Mouse (Mus musculus): ENCODE results near the gene Rad23a.
A peak's percentile ranks its signal among the peaks of the same experiment; 100 is the strongest.

Rad23a gene

GRCm38 (mm10) chr8:84840248-84840999 is at the start of gene Rad23a:
Rad23a (minus strand) TSS chr8:84840665.
- peak; percentile 93 for ATAC-seq (ENCODE audit: low TSS enrichment)

DNA sequence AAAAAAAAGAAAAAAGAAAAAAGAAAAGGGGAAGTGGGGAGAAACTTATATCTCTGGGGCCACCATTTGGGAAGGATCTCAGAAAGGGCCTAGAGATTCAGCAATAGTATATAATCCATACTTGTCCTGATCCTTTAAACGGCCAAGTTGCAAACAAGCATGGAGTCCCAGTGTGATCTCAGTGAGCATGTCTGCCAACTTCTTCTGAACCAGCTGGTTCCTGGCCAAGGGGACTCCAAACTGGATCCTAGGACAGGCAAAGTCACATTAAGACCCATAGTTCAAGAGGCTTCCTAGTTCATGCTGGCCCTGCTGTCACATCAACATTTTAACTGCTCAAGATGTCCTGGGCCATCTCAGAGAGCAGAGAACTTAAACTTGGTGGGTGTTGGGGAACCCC is 48.7 kb upstream of the Rad23a start:
- no peak for ATAC-seq (ENCODE audit: low TSS enrichment)

GRCm38 (mm10) chr8:84888280-84888679 is 47.8 kb upstream of the Rad23a start:
- ATAC-seq (ENCODE audit: low TSS enrichment): no peak

DNA sequence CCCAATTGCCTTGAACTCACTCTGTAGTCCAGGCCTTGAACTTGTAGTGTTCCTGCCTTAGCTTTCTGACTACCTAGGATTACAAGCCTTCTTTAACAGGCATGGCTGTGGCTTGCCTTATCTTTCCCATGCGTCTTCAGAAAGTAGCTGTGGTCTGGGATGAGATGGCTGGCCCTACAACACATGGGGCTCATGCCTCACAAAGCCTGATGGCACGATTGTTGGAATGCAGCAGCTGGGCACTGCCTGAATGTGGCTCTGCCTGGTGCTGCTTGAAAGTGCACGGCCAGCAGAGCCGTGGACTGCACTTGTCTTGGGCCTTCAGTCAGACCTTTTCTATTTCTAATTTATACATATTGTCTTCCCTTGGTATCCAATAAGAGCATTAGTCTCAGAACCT is 44.3 kb upstream of the Rad23a start:
- no peak for ATAC-seq (ENCODE audit: low TSS enrichment)

DNA sequence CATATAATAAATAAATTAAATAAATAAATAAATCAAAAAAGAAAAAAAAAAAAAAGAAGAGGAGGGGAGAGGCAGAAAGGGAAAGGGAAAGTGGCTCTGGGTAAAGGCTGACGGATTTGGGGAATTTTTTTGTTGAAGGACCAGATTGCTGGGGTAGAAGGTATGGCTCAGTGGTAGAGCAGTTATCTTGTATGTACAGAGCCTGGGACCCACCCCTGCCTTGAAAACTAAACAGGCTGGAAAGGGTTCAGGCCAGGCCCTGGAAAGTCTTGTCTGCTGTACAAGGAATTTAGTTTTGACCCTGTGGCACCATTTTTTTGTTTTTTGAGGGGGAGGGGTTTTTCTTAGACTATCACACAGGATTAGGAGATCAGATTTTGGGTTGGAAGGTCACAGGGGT is 38.5 kb upstream of the Rad23a start:
- ATAC-seq (ENCODE audit: low TSS enrichment): no peak

DNA sequence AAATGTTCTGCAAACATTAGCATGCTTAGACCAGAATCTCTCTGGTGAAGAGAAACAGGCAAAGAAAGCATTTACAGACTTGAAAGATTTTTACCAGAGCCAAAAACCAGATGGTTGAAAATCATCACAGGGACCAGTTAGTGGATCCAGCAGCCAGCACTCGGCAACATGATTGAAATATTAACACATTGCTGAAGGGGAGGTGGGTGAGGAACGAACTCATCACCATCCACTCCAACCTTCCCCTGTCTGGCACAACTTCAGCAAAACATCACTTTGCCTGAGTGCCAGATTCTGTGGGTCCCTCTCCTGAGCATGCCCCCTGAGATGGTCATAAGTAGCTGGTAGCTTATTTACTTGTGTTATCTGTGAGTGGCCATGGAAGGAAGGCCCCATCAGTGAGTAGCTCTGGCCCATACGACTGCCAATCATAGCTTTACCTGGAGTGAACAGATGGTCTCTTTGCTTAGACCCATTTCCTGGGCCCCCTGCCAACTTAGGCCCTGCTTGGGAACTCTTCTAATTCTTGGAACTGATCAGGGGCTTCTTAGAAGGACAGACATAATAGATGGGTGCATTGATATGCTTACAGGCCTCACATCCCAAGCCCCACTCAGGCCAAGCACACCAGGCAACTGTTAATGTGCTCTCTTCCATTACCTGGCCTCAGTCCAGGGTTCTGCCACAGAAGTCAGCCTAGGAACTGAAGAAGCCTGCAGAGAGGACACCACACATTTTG is 37.0 kb upstream of the Rad23a start:
- no peak for ATAC-seq (ENCODE audit: low TSS enrichment)

DNA sequence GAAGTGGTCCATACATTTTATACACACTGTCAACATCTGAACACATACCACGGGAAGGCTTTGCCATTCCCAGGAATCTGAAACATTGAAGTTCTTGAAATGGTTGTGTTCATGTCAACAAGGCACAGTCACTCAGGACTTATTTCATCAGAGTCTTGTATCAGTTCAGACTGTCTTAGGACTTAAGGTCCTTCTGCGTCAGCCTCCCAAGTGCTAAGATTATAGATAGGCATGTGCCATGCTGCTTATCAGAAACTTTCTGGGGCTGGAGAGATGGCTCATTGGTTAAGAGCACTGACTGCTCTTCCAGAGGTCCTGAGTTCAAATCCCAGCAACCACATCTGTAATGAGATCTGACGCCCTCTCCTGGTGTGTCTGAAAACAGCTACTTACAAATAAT is 33.9 kb upstream of the Rad23a start:
- no peak for ATAC-seq (ENCODE audit: low TSS enrichment)

DNA sequence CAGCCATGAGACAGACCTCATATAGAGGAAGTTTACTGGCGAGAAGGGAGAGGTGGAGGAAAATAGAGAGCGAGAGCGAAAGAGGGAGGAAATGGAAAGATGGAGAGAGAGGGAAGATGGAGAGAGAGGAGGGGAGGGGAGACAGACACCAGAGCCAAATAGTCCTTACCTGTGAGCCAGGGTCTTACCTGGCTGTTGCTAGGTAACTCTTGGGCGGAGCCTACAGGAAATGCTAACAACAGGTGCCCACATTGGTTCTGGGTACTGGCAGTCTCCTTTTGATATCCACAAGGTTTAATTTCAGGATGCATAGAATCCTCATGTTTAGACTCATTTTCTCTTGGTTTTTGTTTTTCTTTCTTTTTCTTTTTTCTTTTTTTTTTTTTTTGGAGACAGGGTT is 32.6 kb upstream of the Rad23a start:
- no peak for ATAC-seq (ENCODE audit: low TSS enrichment)

DNA sequence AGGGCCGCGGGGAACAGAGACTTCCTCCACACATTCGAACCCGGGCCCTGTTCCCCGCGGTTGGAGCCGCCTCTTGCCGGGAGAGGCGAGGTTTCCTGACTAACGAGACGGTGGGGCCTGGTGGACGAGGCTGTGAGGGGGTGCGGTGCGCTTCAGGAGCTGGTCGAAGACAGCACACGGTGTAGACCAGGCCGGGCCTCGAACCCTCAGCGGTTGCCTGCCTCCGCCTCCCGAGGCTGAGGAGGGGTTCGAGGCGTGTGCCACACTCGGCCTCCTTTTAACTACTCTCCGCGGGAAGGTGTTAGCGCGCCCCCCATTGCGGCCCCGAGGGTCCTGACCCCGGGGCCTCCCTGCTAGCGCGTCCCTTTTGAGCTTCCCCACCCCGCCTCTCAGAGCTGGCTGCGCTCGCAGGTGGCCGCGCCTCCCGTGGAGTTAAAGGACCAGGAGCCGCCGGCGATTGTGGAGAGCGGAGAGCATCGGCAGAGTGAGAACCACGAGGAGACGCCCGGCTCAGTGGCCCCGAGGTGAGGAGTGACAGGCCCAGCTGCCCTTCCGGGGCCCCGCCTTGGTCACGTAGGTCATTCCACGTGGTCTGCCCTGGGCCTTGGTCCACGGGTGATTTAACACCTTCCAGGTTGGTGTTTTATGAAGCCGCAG is 32.0 kb upstream of the Rad23a start:
- ATAC-seq (ENCODE audit: low TSS enrichment): no peak

GRCm38 (mm10) chr8:84871376-84872308 is 31.2 kb upstream of the Rad23a start, which contains the start of gene Syce2:
Syce2 (plus strand) TSS chr8:84872111.
- ATAC-seq (ENCODE audit: low TSS enrichment): 0 out of 2 replicates have a peak, but pooled peaks have one; percentile 22

DNA sequence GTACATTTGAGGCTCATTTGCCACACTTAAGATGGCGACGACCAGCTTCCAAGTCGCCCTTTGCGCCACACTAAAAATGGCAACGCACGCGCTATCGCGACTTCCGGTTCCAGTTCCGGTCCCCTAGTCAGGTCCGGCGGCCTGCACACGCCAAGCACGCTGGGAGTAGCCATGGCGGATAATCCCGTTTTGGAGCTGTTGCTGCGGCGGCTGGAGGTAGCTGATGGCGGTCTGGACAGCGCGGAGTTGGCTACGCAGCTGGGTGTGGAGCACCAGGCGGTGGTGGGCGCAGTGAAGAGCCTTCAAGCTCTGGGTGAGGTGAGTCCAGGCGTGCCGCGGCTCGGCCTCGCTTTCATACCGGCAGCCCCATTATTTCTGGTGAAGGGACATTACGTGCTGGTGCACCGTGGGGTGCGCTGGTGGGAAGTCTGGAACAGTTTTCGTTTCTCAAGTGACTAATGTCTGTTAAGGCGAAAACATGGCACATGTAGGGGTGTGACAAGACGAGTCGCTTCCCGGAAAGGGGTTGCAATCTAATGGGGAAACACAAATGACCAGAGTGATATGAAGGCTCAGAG is 16.5 kb upstream of the Rad23a start, which contains the start of gene Farsa:
Farsa (plus strand) TSS at position 126 of the 578 bp plus-strand sequence.
- peak; percentile 98 for ATAC-seq (ENCODE audit: low TSS enrichment)

DNA sequence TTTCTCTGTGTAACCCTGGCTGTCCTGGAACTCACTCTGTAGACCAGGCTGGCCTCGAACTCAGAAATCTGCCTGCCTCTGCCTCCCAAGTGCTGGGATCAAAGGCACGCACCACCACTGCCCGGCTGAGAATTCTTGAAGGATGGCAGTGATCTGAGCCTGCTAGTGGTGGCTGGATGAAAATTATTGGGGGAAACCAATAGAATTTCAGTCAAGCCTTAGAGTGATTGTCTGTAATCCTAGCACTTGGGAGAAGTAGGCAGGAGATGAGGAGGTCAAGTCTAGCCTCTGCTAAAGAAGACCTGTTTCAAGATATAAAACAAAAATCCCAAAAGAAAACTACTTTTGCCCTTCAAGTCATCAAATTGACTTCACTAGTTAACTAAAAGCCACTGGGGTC is 16.0 kb upstream of the Rad23a start:
- 0 out of 2 replicates have a peak, but pooled peaks have one; percentile 4 for ATAC-seq (ENCODE audit: low TSS enrichment)

- ATAC-seq (ENCODE audit: low TSS enrichment): no peak
Measured at GRCm38 (mm10) chr8:84847684-84848435, 7.4 kb upstream of the Rad23a start.

- peak; percentile 97 for ATAC-seq (ENCODE audit: low TSS enrichment)
Measured at GRCm38 (mm10) chr8:84846722-84847572, 6.5 kb upstream of the Rad23a start, which contains the start of gene Calr. Calr (minus strand) TSS chr8:84846934.

GRCm38 (mm10) chr8:84846094-84846721 is 5.7 kb upstream of the Rad23a start:
- peak; percentile 5 for ATAC-seq (ENCODE audit: low TSS enrichment)

DNA sequence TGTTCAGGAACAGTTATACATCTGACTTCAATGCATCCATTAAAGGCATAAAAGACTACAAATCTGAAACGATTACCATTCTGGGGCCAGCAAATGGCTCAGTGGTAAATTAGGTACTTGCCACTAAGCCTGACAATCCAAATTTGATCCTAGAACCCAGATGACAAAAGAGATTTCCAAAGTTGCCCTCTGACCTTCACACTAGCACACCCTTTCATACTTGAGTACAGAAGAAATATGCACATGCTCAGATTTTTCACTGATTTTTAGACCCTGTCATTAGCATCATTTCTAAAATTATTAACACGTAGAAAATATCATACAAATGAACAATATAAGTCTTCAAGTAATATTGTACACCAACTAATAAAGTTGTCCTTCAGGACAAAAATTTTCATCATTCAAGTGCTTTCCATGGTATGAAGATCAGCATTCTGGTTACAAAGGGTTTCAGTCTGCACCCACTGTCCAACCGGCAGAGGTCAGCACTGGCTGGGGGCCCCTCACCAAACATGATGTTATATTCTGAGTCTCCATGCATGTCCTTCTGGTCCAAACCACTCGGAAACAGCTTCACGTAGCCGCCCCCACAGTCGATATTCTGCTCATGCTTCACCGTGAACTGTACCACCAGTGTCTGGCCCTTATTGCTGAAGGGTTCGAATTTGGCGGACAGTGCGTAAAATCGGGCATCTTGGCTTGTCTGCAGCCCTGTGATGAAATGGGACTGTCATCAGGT is 5.1 kb upstream of the Rad23a start:
- ATAC-seq (ENCODE audit: low TSS enrichment): no peak

DNA sequence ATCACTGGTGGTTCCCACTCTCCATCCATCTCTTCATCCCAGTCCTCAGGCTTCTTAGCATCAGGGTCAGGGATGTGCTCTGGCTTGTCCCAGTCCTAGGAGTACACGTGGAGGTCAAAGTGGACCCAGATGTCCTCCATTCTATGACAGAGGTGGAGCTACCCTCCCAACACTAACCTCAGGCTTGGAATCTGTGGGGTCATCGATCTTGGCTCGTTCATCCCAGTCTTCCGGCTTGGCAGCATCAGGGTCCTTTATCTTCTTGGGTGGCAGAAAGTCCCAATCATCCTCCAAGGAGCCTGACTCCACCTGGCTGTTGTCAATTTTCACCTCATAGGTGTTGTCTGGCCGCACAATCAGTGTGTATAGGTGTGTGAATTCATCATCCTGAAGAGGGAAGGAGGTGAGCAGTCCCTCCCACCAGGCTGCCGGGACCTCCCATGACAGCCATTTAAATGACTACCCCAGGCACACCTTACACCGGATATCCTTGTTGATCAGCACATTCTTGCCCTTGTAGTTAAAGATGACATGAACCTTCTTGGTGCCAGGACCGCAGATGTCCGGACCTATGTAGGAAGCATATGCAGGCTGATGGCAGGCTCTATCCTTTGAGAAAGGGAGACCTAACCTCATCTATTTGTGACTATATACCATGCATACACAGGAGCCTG is 4.1 kb upstream of the Rad23a start:
- ATAC-seq (ENCODE audit: low TSS enrichment): no peak
